Mouse (Mus musculus): Measurements from ENCODE around the gene Cmtm6. TPM values are rescaled to one million over a fixed set of nuclear protein-coding genes. Genes with fewer than 3 reads are reported as not detected.

Cmtm6 gene
- polyA plus RNA-seq, 1 experiment from 2014 or later = 64.0 TPM

DNA sequence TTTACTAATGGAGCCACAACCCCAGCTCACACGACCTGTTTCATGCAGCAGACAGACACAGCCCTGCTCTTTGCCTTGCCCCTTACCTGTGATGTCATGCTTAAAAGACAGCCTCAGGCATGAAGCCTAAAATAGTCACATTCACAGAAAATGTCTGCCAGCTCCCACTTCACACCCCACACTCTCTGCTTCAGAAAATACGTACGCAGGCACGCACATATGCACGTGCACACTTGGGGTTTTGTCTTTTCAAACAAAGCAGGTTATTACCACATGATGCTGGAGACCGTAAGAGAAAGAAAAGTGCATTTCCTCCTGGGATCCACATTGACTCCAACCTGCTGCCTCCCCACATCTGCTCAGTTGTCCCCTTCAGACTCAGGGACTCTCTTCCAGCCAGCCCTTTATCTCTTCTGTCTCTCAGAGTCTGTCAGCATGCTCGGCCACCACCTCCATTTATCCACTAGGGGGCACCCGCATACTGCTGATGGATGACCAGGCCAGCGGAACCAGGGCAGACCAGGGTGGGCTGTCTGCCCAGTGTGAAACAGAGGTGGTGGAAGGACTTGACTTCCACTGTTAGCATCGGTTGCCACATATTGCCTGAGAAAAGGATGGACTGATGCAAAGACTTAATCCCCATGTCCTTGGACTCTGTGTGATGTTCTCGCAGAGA lies 66.6 kb downstream of the Cmtm6 start:
- in situ Hi-C loops (cut with MboI; ENCODE audit: low pct_unique_long_range_greater_than_20kb) = loop anchor here (5.0 kb wide), 1 partner anchor 85 kb away; no protein-coding TSS in a partner anchor
- peak; percentile 95 for TF ChIP-seq CTCF (IDR thresholded peaks at IDR 0.05)
- ATAC-seq (peak; percentile 20), DNase-seq (ENCODE audit: low read depth, low spot score) (no peak)
- ChIA-PET POLR2A (no interaction called here), CTCF (interaction anchor here (0.7 to 2.4 kb wide), 7 partner anchors 9 to 90 kb away, joined by 3 to 8 read pairs (median 3); no protein-coding TSS in a partner anchor)
- no peaks in the 10 kb centered on the region for H3K27me3 ChIP-seq

DNA sequence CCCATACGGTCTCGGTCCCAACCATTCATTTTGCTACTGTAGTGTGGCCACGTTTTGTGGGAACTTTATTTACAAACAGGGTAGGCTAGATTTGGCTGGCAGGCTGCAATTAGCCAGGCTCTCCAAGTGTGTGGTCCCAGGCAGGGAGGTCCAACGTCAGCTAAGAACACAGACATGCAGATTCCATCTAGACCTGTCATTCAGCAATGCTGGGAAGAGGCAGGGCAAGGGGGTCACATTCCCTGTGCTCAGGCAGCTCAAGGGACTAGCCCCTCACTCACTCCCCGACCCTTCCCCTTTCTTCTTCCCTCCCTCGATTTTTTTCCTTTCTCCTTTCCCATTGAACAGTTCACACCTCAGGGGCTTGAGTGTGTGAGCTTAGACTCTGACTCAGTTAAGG lies 67.9 kb downstream of the Cmtm6 start:
- TF ChIP-seq CTCF (IDR thresholded peaks at IDR 0.05) = no peak
- ChIA-PET CTCF (interaction anchor here (1.2 to 2.4 kb wide), 6 partner anchors 43 to 158 kb away, joined by 3 to 8 read pairs (median 4); no protein-coding TSS in a partner anchor), POLR2A (interaction anchor here (0.6 to 1.1 kb wide), 2 partner anchors 44 to 91 kb away, joined by 3 to 14 read pairs; no protein-coding TSS in a partner anchor)
- DNase-seq (ENCODE audit: low read depth, low spot score) (no peak), ATAC-seq (no peak)
- no peaks in the 10 kb centered on the region for H3K27me3 ChIP-seq
- in situ Hi-C loops (cut with MboI; ENCODE audit: low pct_unique_long_range_greater_than_20kb) = loop anchor here (5.0 kb wide), 1 partner anchor 83 kb away; no protein-coding TSS in a partner anchor

Other genes with a start within 250 kb of the Cmtm6 start
- gene Ccr4, start 226.2 kb upstream of the Cmtm6 start, polyA plus RNA-seq (2021) = not detected
- gene C130032M10Rik, start 215.4 kb upstream of the Cmtm6 start, polyA plus RNA-seq (2021) = not detected
- not detected for gene Trim71, start 166.7 kb upstream of the Cmtm6 start, polyA plus RNA-seq (2021)
- 46.3 TPM for gene Cnot10, start 90.9 kb upstream of the Cmtm6 start, polyA plus RNA-seq (2021)
- 55.6 TPM for gene Dync1li1, start 42.3 kb upstream of the Cmtm6 start, polyA plus RNA-seq (2021)
- gene Cmtm7, start 50.7 kb downstream of the Cmtm6 start, polyA plus RNA-seq (2021) = 73.0 TPM
- gene Cmtm8, start 113.0 kb downstream of the Cmtm6 start, polyA plus RNA-seq (2021) = 56.0 TPM
- gene Gpd1l, start 202.9 kb downstream of the Cmtm6 start, polyA plus RNA-seq (2021) = 69.0 TPM
- 9.9 TPM for gene Osbpl10, start 247.5 kb downstream of the Cmtm6 start, polyA plus RNA-seq (2021)

Data from Patski (cell line).